Mouse (Mus musculus) erythroblast, embryonic 14.5 days (primary cell): Measurements from ENCODE around the gene Epb41l2.

Experiments
- GATA1 ChIP-seq: IDR thresholded peaks from 2 replicates; pipeline ENCODE4 v1.6.1; 2012; ENCODE audit warnings: low read length, inconsistent platforms, mixed read lengths
- TAL1 ChIP-seq: IDR thresholded peaks from 3 replicates; pipeline ENCODE4 v1.6.1; 2012; ENCODE audit warnings: low read length, inconsistent platforms, mixed read lengths

- TF ChIP-seq GATA1 (no peak), TAL1 (no peak)
These were observed 33.2 kb downstream of the Epb41l2 start for GRCm38 (mm10) chr10:25392786-25393185.
